Mouse (Mus musculus): ENCODE measurements around the gene Car11.

- TF ChIP-seq CTCF (IDR thresholded peaks at IDR 0.05; ENCODE audit: low read depth, low read length) (no peak), POLR2AphosphoS5 (IDR thresholded peaks at IDR 0.05; ENCODE audit: insufficient replicate concordance, low read depth, low read length) (no peak), TAL1 (conservative IDR thresholded peaks at IDR 0.05; ENCODE audit: low read depth, low read length) (no peak), GATA1 (IDR thresholded peaks at IDR 0.05; ENCODE audit: borderline replicate concordance, low read length) (no peak), GATA2 (IDR thresholded peaks at IDR 0.05; ENCODE audit: borderline replicate concordance, low read depth, low read length) (no peak)
Measured at GRCm38 (mm10) chr7:45741308-45741707, 41.7 kb downstream of the Car11 start.
